ENCODE assay signal across 8 mouse cellular contexts in the genomic region with DNA sequence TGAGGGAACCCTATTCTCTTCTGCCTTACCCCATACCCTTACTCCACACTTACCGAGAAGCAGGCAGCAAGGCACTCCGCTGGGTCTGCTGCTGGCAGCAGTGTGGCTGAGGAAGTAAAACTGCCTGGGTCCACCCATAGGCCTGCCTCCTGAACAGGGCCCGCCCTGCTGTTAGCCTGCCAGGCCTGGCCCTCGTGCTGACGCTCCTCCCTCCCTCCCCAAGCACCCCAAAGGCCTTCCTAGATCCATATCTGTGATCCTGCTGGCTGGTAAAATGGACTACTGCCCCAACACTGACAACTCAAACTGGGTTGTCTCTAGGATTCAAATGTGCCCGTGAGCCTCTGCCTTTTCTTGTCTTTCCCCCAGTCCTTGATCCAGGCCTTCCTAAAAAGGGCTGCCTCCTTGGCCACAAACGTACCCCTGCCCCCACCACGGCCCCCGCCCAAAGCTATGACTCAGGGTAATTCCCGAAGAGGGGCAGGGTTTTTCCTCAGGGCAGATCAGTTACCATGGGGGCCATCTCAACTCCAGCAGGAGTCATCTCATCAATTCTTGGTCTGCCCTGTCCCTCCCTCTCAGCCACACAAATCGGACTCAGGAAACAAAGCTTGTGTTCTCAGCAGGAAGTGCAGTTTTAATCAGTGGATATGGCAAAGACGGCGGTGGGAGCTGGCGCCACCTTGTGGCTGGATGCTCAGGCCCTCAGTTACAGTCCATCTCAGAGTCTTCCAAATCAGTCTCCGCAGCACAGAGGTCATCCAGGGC. TPM values are rescaled to one million over a fixed set of nuclear protein-coding genes. Genes with fewer than 3 reads are reported as not detected.
DNase-seq lines count a peak whose midpoint lies in the region; ATAC-seq lines count a peak whose summit lies in the region.

Gene Trex1 (minus strand): TSS at position 599 of the 768 bp plus-strand sequence.

- peaks cover 32% of the 10 kb centered on the region for H3K4me1 ChIP-seq in heart, embryonic 13.5 days
- peaks cover 46% of the 10 kb centered on the region for H3K4me1 ChIP-seq in liver, embryonic 12.5 days
- peaks cover 18% of the 10 kb centered on the region for H3K4me1 ChIP-seq in stomach, embryonic 16.5 days (ENCODE audit: control insufficient read depth, insufficient read depth, low read length)

- H3K4me2 ChIP-seq in heart, embryonic 13.5 days, result peak within 1 kb of the TSS; percentile 70
- peak within 1 kb of the TSS; percentile 82 for H3K4me2 ChIP-seq in liver, embryonic 12.5 days
- peak within 1 kb of the TSS; percentile 71 for H3K4me2 ChIP-seq in stomach, embryonic 16.5 days (ENCODE audit: low read depth, low read length)

- H3K36me3 ChIP-seq in heart, embryonic 13.5 days, result peaks cover 71% of the 10 kb centered on the region
- peaks cover 66% of the 10 kb centered on the region for H3K36me3 ChIP-seq in liver, embryonic 12.5 days
- no peaks in the 10 kb centered on the region; the same call in 1 of the 2 replicates for H3K36me3 ChIP-seq in stomach, embryonic 16.5 days (ENCODE audit: control insufficient read depth, insufficient read depth, low read length)

- no peaks in the 10 kb centered on the region for H3K27me3 ChIP-seq in heart, embryonic 13.5 days (replicated peaks)
- no peaks in the 10 kb centered on the region for H3K27me3 ChIP-seq in liver, embryonic 12.5 days (replicated peaks)
- H3K27me3 ChIP-seq in stomach, embryonic 16.5 days (ENCODE audit: control insufficient read depth, insufficient read depth, low read length), result no peaks in the 10 kb centered on the region

- DNase-seq in CD4-positive, CD25-positive, alpha-beta regulatory T cell, adult 2 months (ENCODE audit: low read depth, low spot score), result peak; percentile 94
- peak; percentile 50 for DNase-seq in brain, embryonic 18.5 days (ENCODE audit: low read depth, low spot score)
- peak; percentile 52 for DNase-seq in fat pad, adult 2 months (ENCODE audit: extremely low read depth, low read depth, low spot score)
- DNase-seq in kidney, postnatal 10 days, result peak; percentile 94
- DNase-seq in natural killer cell, adult 2 months (ENCODE audit: low spot score in 2 of 2), result peak; percentile 87 to 90

- H3K4me3 ChIP-seq in heart, embryonic 13.5 days, result peak within 1 kb of the TSS; percentile 47
- H3K4me3 ChIP-seq in liver, embryonic 12.5 days, result peak within 1 kb of the TSS; percentile 59
- peak within 1 kb of the TSS; percentile 43 for H3K4me3 ChIP-seq in stomach, embryonic 16.5 days (replicated peaks; ENCODE audit: low read length)

- WGBS in heart, embryonic 13.5 days, result 10% methylated on average over 15 of the region's 15 CpGs
- WGBS in liver, embryonic 12.5 days (ENCODE audit: insufficient replicate concordance), result 4% methylated on average over 15 of the region's 15 CpGs
- WGBS in stomach, embryonic 16.5 days, result 8% methylated on average over 15 of the region's 15 CpGs

- peak within 1 kb of the TSS; percentile 85 for H3K27ac ChIP-seq in heart, embryonic 13.5 days (replicated peaks)
- peak within 1 kb of the TSS; percentile 90 for H3K27ac ChIP-seq in liver, embryonic 12.5 days
- peak within 1 kb of the TSS; percentile 95 for H3K27ac ChIP-seq in stomach, embryonic 16.5 days (ENCODE audit: low read length)

- peak; percentile 73 for ATAC-seq in heart, embryonic 13.5 days (ENCODE audit: extremely low read depth, insufficient number of reproducible peaks, low FRiP score, low TSS enrichment)
- peak; percentile 96 for ATAC-seq in liver, embryonic 12.5 days
- peak; percentile 92 for ATAC-seq in stomach, embryonic 16.5 days (ENCODE audit: insufficient read depth, low FRiP score)

- no peaks in the 10 kb centered on the region for H3K9me3 ChIP-seq in heart, embryonic 13.5 days
- H3K9me3 ChIP-seq in liver, embryonic 12.5 days (replicated peaks), result no peaks in the 10 kb centered on the region
- no peaks in the 10 kb centered on the region for H3K9me3 ChIP-seq in stomach, embryonic 16.5 days (replicated peaks; ENCODE audit: control insufficient read depth, low read length)

- peak within 1 kb of the TSS; percentile 77 for H3K9ac ChIP-seq in heart, embryonic 13.5 days
- peak within 1 kb of the TSS; percentile 68 for H3K9ac ChIP-seq in liver, embryonic 12.5 days
- H3K9ac ChIP-seq in stomach, embryonic 16.5 days (ENCODE audit: low read length), result peak within 1 kb of the TSS; percentile 67

RNA-seq across cellular contexts. Expression of gene Trex1, which starts in this region (rescaled TPM):
- 7.7 and 10.9 TPM in 2 replicates for polyA plus RNA-seq in heart, embryonic 13.5 days (2015; fragmentation: Nextera tagmentation; extraction: Ambion mirVana)
- 8.8 and 9.1 TPM in 2 replicates for polyA plus RNA-seq in liver, embryonic 12.5 days (2016; fragmentation: Nextera tagmentation; extraction: Ambion mirVana)
- 13.7 and 15.7 TPM in 2 replicates for polyA plus RNA-seq in stomach, embryonic 16.5 days (2015; fragmentation: Nextera tagmentation; extraction: Ambion mirVana)

Comparison
In these comparisons a context has a peak if more than half of its experiments do, and no peak if none do; other contexts are left out.
1. Peak in every context shown above with its lines: DNase-seq, ATAC-seq, H3K4me3 ChIP-seq and H3K27ac ChIP-seq.